Mouse (Mus musculus): Measurements from ENCODE around the gene Rgs12.

GRCm38 (mm10) chr5:35009163-35009562, 59.9 kb downstream of the Rgs12 start:
- TF ChIP-seq CTCF (IDR thresholded peaks at IDR 0.05; ENCODE audit: extremely low read depth, insufficient read length, insufficient replicate concordance, low read depth, low read length) (no peak), POLR2A (IDR thresholded peaks at IDR 0.05; ENCODE audit: low read depth, low read length) (no peak)
